Mouse (Mus musculus): Measurements from ENCODE around the gene Rp9.
A peak's percentile ranks its signal among the peaks of the same experiment; 100 is the strongest.

Rp9 gene

GRCm38 (mm10) chr9:22366621-22367020, 102.9 kb downstream of the Rp9 start:
- peak; percentile 29 for DNase-seq (ENCODE audit: low read depth, low spot score)

- DNase-seq (ENCODE audit: low read depth, low spot score) = no peak
These were observed 103.3 kb downstream of the Rp9 start for GRCm38 (mm10) chr9:22366221-22366620.
